Mouse (Mus musculus) splenic B cell, adult 2 months (primary cell): ENCODE measurements around the gene Pex11g.

Source experiments
- DNase-seq: peaks from one replicate; pipeline ENCODE4 v3.0.0-alpha.2; 2011; ENCODE audit warnings: low read depth, low spot score
- H3K27me3 ChIP-seq: 2 replicates; pipeline ENCODE4 v1.6.1; 2012; ENCODE audit warnings: mild to moderate bottlenecking, low read length, moderate library complexity, mixed read lengths; ENCODE audit not compliant: control insufficient read depth, poor library complexity, insufficient read depth, severe bottlenecking
- H3K36me3 ChIP-seq: 2 replicates; pipeline ENCODE4 v1.6.1; 2012; ENCODE audit warnings: mild to moderate bottlenecking, low read length, moderate library complexity, mixed read lengths; ENCODE audit not compliant: control insufficient read depth, poor library complexity, insufficient read depth, severe bottlenecking

The Pex11g gene

DNA sequence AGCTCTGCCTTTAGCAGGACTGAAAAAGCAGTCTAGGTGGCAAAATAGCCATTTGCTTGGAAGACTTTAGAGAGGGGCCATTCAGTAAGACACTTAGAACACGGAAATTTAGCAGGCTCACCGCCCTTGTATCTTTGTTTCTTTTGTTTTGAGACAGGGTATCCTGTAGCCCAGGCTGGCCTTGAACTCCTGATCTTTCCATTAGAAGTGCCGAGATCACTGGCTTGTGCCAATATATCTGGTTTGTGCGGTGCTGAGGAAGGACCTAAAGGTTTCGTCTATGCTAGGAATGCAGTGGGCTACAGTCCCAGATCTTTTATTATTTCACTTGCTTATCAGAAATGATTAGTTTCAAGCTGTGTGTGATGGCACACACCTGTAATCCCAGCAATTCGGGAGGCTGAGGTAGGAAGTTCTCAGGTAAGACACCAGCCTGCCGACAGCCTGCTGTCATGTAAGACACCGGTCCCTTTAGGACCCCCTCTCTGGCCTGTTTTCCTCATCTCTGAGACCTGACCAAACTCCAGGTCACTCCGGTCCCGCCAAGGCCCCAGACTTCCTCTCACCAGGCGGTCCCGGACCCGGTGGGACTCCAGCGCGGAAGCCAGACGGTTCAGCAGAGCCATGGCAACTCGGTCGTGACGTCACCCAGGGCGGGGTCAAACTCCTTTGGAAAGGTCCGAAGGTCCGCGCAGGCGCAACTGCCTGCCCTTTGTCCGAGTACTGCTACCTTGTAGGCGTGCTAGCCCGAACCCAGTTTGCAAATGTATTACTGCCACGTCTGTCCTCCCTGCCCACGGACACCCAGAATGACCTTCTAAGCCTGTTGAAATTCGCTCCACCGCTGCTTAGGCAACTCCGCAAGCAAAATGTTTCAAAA lies at the start of gene Pex11g:
TSS of gene Pex11g (minus strand) at position 675 of the 880 bp plus-strand sequence.
- no peaks in the 10 kb centered on the region for H3K27me3 ChIP-seq

DNA sequence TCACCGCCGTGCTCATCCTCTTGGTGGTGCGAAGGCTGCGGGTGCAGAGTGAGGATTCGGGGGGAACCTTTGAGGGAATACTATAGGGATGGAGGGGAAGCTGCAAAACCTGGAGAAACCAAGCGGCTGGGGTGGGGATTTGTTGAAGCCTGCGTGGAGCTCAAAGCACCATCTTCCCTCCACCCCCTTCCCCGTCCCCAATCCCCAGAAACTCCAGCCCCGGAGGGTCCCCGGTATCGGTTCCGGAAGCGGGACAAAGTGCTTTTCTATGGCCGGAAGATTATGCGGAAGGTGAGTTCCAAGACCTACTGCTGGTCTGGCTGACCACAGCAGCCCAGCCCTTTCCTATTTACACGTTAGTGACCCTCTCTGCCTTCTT lies 49.6 kb upstream of the Pex11g start:
- Histone ChIP-seq H3K36me3 (peaks cover under 1% of the 10 kb centered on the region; the same call in 1 of the 2 replicates), H3K27me3 (no peaks in the 10 kb centered on the region)
- DNase-seq, result no peak

More for the DNA sequence above, at the start of gene Pex11g:
- DNase-seq, result peak; percentile 94
- no peaks in the 10 kb centered on the region for H3K36me3 ChIP-seq

DNA sequence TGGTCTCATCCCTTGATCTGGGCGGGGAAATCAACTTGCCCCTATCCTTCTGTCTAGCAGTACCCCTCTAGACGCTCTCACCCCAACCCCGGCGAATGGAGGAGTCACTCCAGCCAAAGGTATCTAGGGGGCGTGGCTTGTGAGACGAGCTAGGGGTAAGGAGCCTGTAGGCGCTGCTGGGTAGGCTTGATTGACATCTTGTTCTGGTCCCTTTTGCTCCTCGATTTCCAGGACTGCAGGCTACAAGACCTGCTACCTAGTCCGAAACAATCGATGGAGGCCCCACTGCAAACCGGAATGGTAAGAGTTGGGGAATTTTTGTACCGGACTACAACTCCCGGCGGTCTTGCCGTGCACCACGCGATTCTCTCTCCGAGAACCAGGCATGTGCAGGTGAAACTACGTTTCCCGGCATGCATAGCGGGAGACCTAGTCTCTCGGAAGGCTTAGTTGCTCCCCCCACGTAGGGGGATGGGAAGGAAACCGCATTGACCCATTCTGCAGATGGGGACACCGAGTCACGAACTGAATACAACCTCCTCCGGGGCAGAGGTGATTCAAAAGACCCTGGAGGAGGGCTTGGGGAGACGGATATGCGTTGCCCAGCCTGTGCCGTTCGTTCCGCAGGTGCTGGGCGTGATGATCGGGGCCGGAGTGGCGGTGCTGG lies 49.1 kb upstream of the Pex11g start:
- no peaks in the 10 kb centered on the region; the same call in 1 of the 2 replicates for H3K36me3 ChIP-seq
- no peaks in the 10 kb centered on the region for H3K27me3 ChIP-seq
- DNase-seq, result peak; percentile 93

DNA sequence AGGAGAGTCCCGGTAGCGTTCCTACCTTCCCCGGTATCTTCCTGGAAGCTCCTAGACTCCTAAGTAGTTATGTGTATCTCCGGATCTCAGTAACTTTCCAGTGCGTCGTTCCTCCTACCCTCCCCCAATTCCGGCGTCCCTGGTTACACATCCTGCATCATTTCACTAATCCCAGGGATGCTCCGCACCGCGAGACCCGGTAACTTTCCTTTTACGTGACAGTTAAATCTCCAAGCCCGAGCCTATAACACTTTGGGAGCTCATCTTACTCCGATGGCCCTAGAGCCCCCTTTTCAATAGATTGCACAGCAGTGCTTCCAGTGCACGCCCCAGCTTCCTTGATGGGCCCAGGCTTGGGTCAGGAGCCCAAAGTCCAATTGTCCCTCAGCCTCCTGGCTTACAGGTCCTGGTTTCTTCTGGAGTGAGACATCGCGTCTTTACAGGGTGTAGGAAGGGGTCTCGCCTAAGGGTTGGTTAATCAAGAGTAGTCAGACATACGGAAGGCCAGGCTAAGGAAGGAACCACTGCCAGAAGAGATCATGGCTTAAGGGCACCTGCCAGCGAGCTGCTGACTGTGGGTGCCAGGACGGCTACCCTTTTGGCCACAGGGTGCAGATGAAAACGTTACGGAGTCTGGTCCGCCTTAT lies 48.4 kb upstream of the Pex11g start:
- H3K27me3 ChIP-seq, result no peaks in the 10 kb centered on the region
- DNase-seq, result no peak
- no peaks in the 10 kb centered on the region; the same call in 1 of the 2 replicates for H3K36me3 ChIP-seq

DNA sequence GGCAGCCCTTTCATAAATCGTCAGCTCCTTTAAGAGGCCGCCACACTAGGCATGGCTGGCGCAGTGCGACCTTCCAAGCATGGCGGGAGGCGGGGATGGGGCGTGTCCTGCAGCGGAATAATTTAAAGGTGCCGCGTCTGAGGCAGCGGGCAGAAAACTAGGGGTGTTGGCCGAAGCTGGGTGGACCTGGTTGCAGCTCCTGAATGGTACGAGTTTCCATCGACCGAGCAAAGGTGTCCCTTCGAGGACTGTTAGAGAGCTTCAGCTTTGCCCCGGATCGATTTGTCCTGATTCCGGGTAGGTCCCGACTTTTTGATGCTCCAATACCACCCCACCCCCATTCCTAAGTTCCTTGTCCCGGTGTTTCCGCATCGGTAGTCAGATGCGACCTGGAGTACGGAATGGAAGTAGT lies 47.8 kb upstream of the Pex11g start, which contains the start of gene Pnpla6:
TSS of gene Pnpla6 (plus strand) at position 125 of the 412 bp plus-strand sequence.
- Histone ChIP-seq H3K36me3 (no peaks in the 10 kb centered on the region; the same call in 1 of the 2 replicates), H3K27me3 (no peaks in the 10 kb centered on the region)
- peak; percentile 85 for DNase-seq

DNA sequence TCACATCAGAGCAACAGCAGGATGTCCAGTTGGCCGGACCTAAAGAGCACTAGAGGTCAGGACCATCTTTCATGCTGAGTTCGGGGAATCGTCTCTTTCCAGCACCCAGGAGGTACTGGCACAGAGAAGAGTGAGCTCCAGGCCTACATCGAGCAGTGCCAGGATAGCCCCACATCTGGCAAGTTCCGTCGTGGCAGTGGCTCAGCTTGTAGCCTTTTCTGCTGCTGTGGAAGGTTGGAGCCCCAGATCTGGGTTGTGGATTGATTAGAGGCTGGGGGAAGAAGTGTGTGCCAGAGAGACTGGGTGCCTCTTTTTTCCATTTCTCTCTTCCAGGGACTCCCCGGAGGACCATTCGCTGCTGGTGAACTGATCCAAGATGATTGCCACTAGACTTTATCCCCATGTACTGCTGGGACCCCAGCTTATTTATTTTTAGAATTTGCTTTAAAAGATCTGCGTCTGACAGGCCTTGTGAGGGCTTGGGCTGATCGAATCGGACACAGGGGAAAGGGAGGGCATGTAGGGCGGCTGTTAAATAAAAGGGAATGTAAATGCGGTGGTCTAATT lies 47.3 kb upstream of the Pex11g start:
- no peaks in the 10 kb centered on the region for H3K27me3 ChIP-seq
- no peaks in the 10 kb centered on the region; the same call in 1 of the 2 replicates for H3K36me3 ChIP-seq
- DNase-seq, result no peak

DNA sequence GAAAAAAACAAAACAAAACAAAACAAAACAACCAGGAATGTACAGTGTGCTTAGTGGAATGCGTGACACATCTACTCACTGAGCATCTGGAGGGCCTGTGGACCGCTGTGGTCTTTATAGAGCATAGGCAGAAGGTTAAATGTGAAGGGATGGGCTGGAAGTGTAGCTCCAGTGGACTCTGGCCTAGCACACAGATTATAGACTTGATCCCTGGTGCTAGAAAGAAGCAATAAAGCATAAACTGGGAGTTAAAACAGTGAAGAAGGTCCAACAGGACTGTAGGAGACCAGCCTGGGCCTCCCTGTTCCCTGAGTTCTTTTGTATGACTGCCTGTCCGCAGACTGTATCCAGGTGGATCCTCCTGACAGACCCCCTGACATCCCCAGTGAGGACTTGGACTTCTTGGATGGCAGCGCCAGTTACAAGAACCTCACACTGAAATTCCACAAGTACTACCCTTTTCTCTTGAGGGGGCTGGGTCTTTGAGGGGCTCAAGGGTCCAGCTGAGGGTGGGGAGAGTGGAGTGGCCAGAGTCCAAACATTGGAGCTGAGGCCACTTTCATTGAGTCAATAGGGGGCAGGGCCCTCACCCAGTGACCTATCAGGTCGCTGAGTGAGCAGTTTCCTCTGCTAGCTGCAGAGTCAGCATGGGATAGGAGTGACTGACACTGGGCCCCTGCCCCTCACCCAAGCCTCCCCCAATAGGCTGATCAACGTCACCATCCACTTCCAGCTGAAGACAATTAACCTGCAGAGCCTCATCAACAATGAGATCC lies 40.7 kb upstream of the Pex11g start:
- DNase-seq, result no peak
- Histone ChIP-seq H3K36me3 (peaks cover 4% of the 10 kb centered on the region), H3K27me3 (no peaks in the 10 kb centered on the region)

DNA sequence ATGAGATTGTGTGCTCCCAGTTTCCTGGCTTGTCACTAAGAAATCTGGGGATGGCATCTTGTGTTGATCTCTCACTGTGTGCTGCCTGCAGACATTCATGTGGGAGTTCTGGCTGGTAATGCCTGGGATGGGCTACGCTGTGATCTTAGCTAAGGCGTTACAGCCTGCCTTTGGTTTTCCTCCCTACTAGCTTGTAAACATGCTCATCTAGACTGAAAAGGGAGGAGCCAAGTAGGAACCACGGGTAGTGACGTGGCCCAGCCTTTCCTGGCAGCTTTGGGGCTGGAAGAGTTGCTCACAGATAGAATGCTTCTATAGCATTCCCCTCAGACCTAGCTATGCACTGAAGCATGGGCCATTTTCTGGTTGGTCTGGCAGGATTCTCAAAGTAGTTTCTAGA lies 34.7 kb upstream of the Pex11g start:
- Histone ChIP-seq H3K27me3 (no peaks in the 10 kb centered on the region), H3K36me3 (peaks cover 4% of the 10 kb centered on the region; the same call in 1 of the 2 replicates)
- no peak for DNase-seq

DNA sequence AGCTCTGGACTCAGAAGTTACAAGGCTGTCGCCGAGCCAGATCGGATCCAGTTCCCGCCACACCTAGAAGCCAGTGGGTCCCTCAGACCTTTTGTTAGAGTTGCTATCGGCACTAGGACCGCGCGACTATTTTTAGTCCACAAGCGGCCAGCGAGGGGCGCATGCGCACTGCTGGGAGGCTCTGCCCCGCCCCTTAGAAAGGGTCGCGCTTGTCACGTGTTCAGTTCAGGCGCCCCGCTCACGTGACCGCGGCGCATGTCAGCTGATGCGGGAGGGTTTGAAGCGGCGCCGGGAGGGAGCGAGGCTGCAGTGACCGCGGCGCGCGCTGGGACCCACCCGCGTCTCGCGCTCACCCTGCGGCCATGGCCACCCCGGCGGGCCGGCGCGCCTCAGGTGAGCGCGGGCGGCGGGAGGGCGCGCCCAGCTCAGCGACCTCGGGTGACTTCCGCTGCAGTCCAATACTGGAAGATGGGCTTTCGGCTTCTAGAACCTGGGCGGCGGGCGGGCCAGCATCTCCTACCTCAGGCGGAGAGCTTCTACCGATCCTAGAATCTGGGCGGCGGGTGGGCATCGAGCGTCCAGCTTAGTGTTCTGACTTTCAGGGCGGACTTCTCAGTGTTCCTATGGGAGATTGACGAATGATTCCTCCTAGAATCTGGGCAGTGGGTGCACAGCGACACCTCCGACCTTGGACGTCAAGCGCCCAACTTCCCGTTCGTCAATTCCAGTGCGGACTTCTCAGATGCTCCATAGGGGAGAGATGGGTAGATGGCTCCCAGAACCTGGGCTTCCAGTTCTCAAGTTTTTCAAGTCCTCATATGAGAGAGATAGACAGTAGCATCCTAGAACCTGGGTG lies 33.0 kb upstream of the Pex11g start, which contains the start of gene Mcoln1:
TSS of gene Mcoln1 (plus strand) at position 223 of the 856 bp plus-strand sequence.
- peak; percentile 98 for DNase-seq
- no peaks in the 10 kb centered on the region for H3K36me3 ChIP-seq
- H3K27me3 ChIP-seq, result no peaks in the 10 kb centered on the region

DNA sequence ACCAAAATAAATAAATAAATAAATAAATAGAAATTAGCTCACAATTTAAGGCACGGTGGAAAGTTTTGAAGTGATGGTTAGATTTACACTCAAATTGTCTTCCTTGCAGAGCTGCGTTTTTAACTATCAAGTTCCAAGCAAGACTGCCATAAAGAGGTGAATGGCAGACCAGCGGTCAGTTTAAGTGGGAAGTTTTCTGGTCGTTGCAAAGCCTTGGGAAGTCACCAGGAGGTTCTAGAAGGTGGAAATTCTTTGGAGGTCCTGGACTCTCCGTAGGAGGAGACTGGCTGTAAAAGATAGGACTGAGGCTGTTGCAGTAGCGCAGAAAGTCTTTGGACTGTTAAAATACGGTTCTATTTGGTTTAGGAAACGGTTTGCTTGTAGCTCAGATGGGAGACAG lies 32.3 kb upstream of the Pex11g start:
- Histone ChIP-seq H3K27me3 (no peaks in the 10 kb centered on the region), H3K36me3 (no peaks in the 10 kb centered on the region)
- DNase-seq, result no peak

DNA sequence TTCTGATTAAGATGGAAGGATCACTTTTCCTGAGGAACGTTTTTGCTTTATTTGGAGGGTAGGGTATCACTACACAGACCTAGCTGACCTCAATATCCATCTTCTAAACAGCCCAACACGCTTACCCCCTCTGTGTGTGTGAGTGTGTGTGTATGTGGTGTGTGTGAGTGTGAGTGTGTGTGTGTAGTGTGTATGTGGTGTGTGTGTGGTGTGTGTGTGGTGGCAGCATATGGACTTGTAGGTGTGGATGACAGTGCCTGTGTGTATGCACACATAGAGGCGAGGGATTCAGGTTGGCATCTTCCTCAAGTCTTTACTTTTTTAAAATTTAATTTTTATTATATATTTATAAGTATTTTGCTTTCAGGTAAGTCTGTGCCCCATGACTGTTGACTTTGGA lies 31.1 kb upstream of the Pex11g start:
- Histone ChIP-seq H3K27me3 (no peaks in the 10 kb centered on the region), H3K36me3 (no peaks in the 10 kb centered on the region)
- DNase-seq, result no peak

DNA sequence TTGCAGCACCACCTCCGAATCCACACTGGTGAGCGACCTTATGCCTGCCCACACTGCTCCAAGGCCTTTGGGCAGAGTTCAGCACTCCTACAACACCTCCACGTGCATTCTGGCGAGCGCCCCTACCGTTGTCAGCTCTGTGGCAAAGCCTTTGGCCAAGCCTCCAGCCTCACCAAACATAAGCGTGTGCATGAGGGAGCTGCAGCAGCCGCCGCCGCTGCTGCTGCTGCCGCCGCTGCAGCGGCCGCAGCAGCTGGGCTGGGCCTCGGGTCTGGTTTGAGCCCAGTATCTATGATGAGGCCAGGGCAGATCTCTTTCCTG lies 28.9 kb upstream of the Pex11g start:
- H3K36me3 ChIP-seq, result no peaks in the 10 kb centered on the region
- H3K27me3 ChIP-seq, result no peaks in the 10 kb centered on the region
- DNase-seq, result no peak

DNA sequence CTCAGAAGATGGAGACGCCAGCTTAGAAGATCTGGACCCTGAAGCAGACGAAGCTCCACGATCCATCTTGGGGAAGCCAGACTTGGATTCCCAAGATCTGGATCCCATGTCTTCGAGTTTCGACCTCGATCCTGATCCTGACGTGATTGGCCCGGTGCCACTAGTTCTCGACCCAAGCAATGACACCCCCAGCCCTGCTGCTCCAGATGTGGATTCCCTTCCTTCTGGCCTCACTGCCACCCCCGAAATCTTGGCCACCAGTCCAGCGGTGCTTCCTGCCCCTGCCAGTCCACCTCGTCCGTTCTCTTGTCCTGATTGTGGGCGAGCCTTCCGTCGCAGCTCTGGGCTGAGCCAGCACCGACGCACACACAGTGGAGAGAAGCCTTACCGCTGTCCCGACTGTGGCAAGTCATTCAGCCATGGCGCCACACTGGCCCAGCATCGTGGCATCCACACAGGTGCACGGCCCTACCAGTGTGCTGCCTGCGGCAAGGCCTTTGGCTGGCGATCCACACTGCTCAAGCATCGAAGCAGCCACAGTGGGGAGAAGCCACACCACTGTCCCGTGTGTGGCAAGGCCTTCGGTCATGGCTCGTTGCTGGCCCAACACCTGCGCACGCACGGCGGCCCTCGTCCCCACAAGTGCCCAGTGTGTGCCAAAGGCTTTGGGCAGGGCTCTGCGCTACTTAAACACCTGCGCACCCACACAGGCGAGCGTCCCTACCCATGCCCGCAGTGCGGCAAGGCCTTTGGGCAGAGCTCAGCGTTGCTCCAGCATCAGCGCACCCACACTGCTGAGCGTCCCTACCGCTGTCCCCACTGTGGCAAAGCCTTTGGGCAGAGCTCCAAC lies 28.3 kb upstream of the Pex11g start:
- H3K36me3 ChIP-seq, result no peaks in the 10 kb centered on the region
- no peak for DNase-seq
- no peaks in the 10 kb centered on the region for H3K27me3 ChIP-seq
